Mouse (Mus musculus) thymus, adult 18-20 months (tissue): ENCODE results near the gene Myh3.

Source experiments
- DNase-seq, 2 experiments: peaks; one replicate each; pipeline ENCODE4 v3.0.0; 2022; ENCODE audit warnings: mixed read lengths in 2 of 2

The Myh3 gene

GRCm38 (mm10) chr11:67106973-67107372 lies 28.9 kb downstream of the Myh3 start:
- DNase-seq, result no peak

- no peak for DNase-seq
These were observed 32.3 kb downstream of the Myh3 start for GRCm38 (mm10) chr11:67110168-67110948.

GRCm38 (mm10) chr11:67112019-67112850 lies 34.1 kb downstream of the Myh3 start:
- DNase-seq, result no peak

GRCm38 (mm10) chr11:67112851-67113202 lies 34.7 kb downstream of the Myh3 start:
- DNase-seq, result no peak

- DNase-seq, result no peak
These were observed 35.3 kb downstream of the Myh3 start for GRCm38 (mm10) chr11:67113381-67113780.

GRCm38 (mm10) chr11:67114261-67114660 lies 36.2 kb downstream of the Myh3 start:
- DNase-seq, result no peak

- no peak for DNase-seq
These were observed 36.8 kb downstream of the Myh3 start for GRCm38 (mm10) chr11:67114901-67115300.

GRCm38 (mm10) chr11:67116725-67117124 lies 38.6 kb downstream of the Myh3 start:
- no peak for DNase-seq

- DNase-seq, result no peak
These were observed 41.5 kb downstream of the Myh3 start for GRCm38 (mm10) chr11:67119539-67120070.

- no peak for DNase-seq
These were observed 42.7 kb downstream of the Myh3 start for GRCm38 (mm10) chr11:67120697-67121294.

GRCm38 (mm10) chr11:67124943-67125342 lies 46.8 kb downstream of the Myh3 start:
- DNase-seq, result no peak

- no peak for DNase-seq
These were observed 47.3 kb downstream of the Myh3 start for GRCm38 (mm10) chr11:67125361-67125760.

GRCm38 (mm10) chr11:67133526-67133925 lies 55.4 kb downstream of the Myh3 start:
- DNase-seq, result no peak

GRCm38 (mm10) chr11:67134654-67135053 lies 56.6 kb downstream of the Myh3 start:
- DNase-seq, result no peak

GRCm38 (mm10) chr11:67135532-67135931 lies 57.4 kb downstream of the Myh3 start:
- no peak for DNase-seq

GRCm38 (mm10) chr11:67139556-67139955 lies 61.5 kb downstream of the Myh3 start:
- DNase-seq, result no peak

- no peak for DNase-seq
These were observed 62.1 kb downstream of the Myh3 start for GRCm38 (mm10) chr11:67140175-67140574.

GRCm38 (mm10) chr11:67141031-67141430 lies 62.9 kb downstream of the Myh3 start:
- no peak for DNase-seq

- DNase-seq, result no peak
These were observed 63.9 kb downstream of the Myh3 start for GRCm38 (mm10) chr11:67142047-67142446.

GRCm38 (mm10) chr11:67143065-67143464 lies 65.0 kb downstream of the Myh3 start:
- DNase-seq, result no peak

- DNase-seq, result no peak
These were observed 65.9 kb downstream of the Myh3 start for GRCm38 (mm10) chr11:67143863-67144498.

GRCm38 (mm10) chr11:67144559-67145265 lies 66.6 kb downstream of the Myh3 start:
- DNase-seq, result no peak
